Mouse (Mus musculus): Measurements from ENCODE around the gene Actn3. TPM values are rescaled to one million over a fixed set of nuclear protein-coding genes. Genes with fewer than 3 reads are reported as not detected.

Gene Actn3
- total RNA-seq, 4 experiments from 2014 or later = 0.46 to 1.5 (median 0.75) TPM

Other genes with a start within 250 kb of the Actn3 start
- 1 to 10 TPM in 1 of 4 experiments, under 1 TPM in 2, not detected in 1; 0.67 to 1.0 (median 0.94) TPM for gene Gm960, start 179.2 kb downstream of the Actn3 start, total RNA-seq (2022)
- 1 to 10 TPM in 3 of 4 experiments, under 1 TPM in 1; 0.99 to 3.5 (median 1.6) TPM for gene Sptbn2, start 166.7 kb downstream of the Actn3 start, total RNA-seq (2022)
- 10 to 100 TPM; 14.3 to 16.5 (median 16.1) TPM for gene Rbm4b, start 121.4 kb downstream of the Actn3 start, total RNA-seq (2022)
- gene Rbm4, start 84.0 kb downstream of the Actn3 start, total RNA-seq (2022) = 10 to 100 TPM; 54.0 to 83.2 (median 62.0) TPM
- gene Gm21992, start 66.3 kb downstream of the Actn3 start, total RNA-seq (2022) = 10 to 100 TPM; 20.7 to 31.8 (median 24.4) TPM
- 10 to 100 TPM; 43.7 to 64.6 (median 53.9) TPM for gene Rbm14, start 66.3 kb downstream of the Actn3 start, total RNA-seq (2022)
- 100 to 1,000 TPM; 101 to 198 (median 175) TPM for gene Ccs, start 38.6 kb downstream of the Actn3 start, total RNA-seq (2022)
- under 1 TPM; 0.15 to 0.59 (median 0.29) TPM for gene Ccdc87, start 38.5 kb downstream of the Actn3 start, total RNA-seq (2022)
- 100 to 1,000 TPM; 412 to 672 (median 540) TPM for gene Ctsf, start 22.8 kb downstream of the Actn3 start, total RNA-seq (2022)
- gene Zdhhc24, start 759 bp upstream of the Actn3 start, total RNA-seq (2022) = 10 to 100 TPM; 26.3 to 35.8 (median 29.2) TPM
- gene Bbs1, start 28.7 kb upstream of the Actn3 start, total RNA-seq (2022) = 10 to 100 TPM in 2 of 4 experiments, 1 to 10 TPM in 2; 6.9 to 23.3 (median 12.5) TPM
- gene Dpp3, start 50.4 kb upstream of the Actn3 start, total RNA-seq (2022) = 100 to 1,000 TPM; 110 to 141 (median 132) TPM
- 10 to 100 TPM; 10.9 to 19.5 (median 15.2) TPM for gene Peli3, start 65.2 kb upstream of the Actn3 start, total RNA-seq (2022)
- 10 to 100 TPM; 44.6 to 56.9 (median 53.6) TPM for gene Mrpl11, start 84.2 kb upstream of the Actn3 start, total RNA-seq (2022)
- under 1 TPM; 0.17 to 0.43 (median 0.32) TPM for gene Npas4, start 112.4 kb upstream of the Actn3 start, total RNA-seq (2022)
- 1 to 10 TPM; 4.0 to 5.7 (median 4.5) TPM for gene Slc29a2, start 146.0 kb upstream of the Actn3 start, total RNA-seq (2022)
- gene B4gat1, start 160.9 kb upstream of the Actn3 start, total RNA-seq (2022) = 10 to 100 TPM; 44.3 to 54.2 (median 51.8) TPM
- 1 to 10 TPM in 3 of 4 experiments, under 1 TPM in 1; 0.59 to 3.9 (median 1.9) TPM for gene AC124502.3, start 161.0 kb upstream of the Actn3 start, total RNA-seq (2022)
- 10 to 100 TPM; 30.0 to 40.1 (median 33.6) TPM for gene Brms1, start 163.4 kb upstream of the Actn3 start, total RNA-seq (2022)
- 1 to 10 TPM; 4.1 to 8.1 (median 7.7) TPM for gene Rin1, start 172.6 kb upstream of the Actn3 start, total RNA-seq (2022)
- gene Cd248, start 190.2 kb upstream of the Actn3 start, total RNA-seq (2022) = 10 to 100 TPM in 1 of 4 experiments, 1 to 10 TPM in 3; 8.9 to 11.8 (median 9.2) TPM
- 1 to 10 TPM; 2.1 to 2.8 (median 2.6) TPM for gene Tmem151a, start 207.6 kb upstream of the Actn3 start, total RNA-seq (2022)
- 10 to 100 TPM; 58.5 to 79.0 (median 62.9) TPM for gene Yif1a, start 210.6 kb upstream of the Actn3 start, total RNA-seq (2022)
- 1 to 10 TPM; 1.5 to 3.2 (median 2.6) TPM for gene Cnih2, start 220.6 kb upstream of the Actn3 start, total RNA-seq (2022)
- 100 to 1,000 TPM; 184 to 206 (median 197) TPM for gene Rab1b, start 229.2 kb upstream of the Actn3 start, total RNA-seq (2022)
- 10 to 100 TPM; 54.5 to 66.9 (median 61.4) TPM for gene Klc2, start 240.7 kb upstream of the Actn3 start, total RNA-seq (2022)

Data from adrenal gland, adult 8-10 months (tissue).